17 mouse cellular contexts compared by ENCODE assay signal in the genomic region with DNA sequence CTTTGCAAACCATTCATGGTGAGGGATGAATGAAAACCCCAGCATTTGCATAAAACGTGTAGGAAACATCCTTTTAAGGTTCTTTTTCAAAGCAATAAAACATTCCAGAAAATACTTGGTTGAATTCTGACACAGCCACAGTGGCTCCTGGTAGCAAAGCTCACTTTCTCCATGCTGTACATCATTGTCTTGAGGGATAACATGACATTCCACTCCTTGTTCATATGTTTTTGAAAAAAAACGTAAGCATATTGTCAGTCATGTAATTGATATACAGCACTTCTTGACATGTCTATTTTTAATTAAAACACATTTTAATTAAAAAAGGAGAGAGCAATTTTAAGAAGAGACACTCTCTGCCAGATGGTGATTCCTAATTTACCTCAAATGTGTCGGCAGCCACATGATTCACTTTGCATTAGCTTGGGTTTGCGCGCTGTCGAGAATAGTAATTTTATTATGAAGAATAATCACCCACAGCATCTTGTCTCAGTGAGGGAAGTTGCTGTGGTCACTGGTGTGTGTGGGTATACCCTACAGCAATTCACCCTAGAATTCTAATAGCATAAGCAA.
"Had no signal": no experiment of that assay in that cellular context is flagged by ENCODE, and none has a peak within 500 bp of the region (broad histone marks: within the 10 kb centered on the region; RNA-seq: fewer than 3 reads in every experiment).

No protein-coding gene starts in this region.

- H3K27ac ChIP-seq: layer of hippocampus, adult 2 months; left cerebral cortex, adult 2 months; limb, embryonic 12.5 days; liver, embryonic 13.5 days; lung, embryonic 15.5 days; macrophage; stomach, postnatal 0 days had no signal

- H3K27me3 ChIP-seq: liver, embryonic 13.5 days; lung, embryonic 15.5 days; megakaryocyte, embryonic 14.5 days had no signal

- ATAC-seq: liver, postnatal 0 days; midbrain, embryonic 16.5 days had no signal

- H3K4me1 ChIP-seq: limb, embryonic 12.5 days; liver, embryonic 13.5 days; lung, embryonic 15.5 days; megakaryocyte, embryonic 14.5 days had no signal

- DNase-seq: kidney, adult 11 months; kidney, postnatal 10 days; kidney, postnatal 4 days; liver; liver, embryonic 13.5 days; liver, postnatal 0 days; lung, postnatal 14 days; thymus, postnatal 4 days had no signal

- H3K9ac ChIP-seq: limb, embryonic 12.5 days; liver, embryonic 13.5 days; liver, postnatal 0 days; lung, embryonic 15.5 days had no signal

- H3K9me3 ChIP-seq: limb, embryonic 12.5 days; liver, embryonic 13.5 days; lung, embryonic 15.5 days; megakaryocyte, embryonic 14.5 days had no signal

- H3K4me2 ChIP-seq: limb, embryonic 12.5 days; liver, embryonic 13.5 days; lung, embryonic 15.5 days; midbrain, embryonic 11.5 days had no signal

- H3K4me3 ChIP-seq: layer of hippocampus, adult 2 months; left cerebral cortex, adult 2 months; limb, embryonic 12.5 days; liver, embryonic 13.5 days; lung, embryonic 15.5 days; megakaryocyte, embryonic 14.5 days had no signal

- H3K36me3 ChIP-seq: limb, embryonic 12.5 days; liver, embryonic 13.5 days; lung, embryonic 15.5 days had no signal
